Mouse (Mus musculus): ENCODE results near the gene Cdk14. TPM values are rescaled to one million over a fixed set of nuclear protein-coding genes. Genes with fewer than 3 reads are reported as not detected.

The Cdk14 gene
- polyA plus RNA-seq, 1 experiment from 2014 or later, result 6.9 TPM

DNA sequence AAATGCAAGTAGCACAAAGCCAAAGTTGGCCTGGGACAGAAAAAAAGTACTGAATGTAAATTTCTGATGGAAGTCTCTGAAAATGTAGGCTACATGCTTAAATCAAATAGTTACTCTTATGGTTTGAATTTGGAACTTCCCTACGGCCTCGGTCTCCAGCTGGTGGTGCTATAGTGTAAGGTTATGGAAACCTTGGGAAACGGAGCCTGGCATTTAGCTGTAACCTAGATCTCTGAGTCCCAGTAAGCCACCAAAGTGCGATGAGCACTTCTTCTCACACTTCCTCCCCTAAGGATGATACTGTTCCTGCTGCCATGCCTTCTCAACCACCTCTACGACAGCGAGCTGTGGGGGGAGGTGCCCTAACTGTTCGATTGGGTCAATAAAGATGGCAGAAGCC, 464.1 kb downstream of the Cdk14 start:
- no peak overlapping the region for H3K27ac ChIP-seq (ENCODE audit: low read depth, low read length)
- no peaks in the 10 kb centered on the region for H3K4me1 ChIP-seq (replicated peaks; ENCODE audit: control insufficient read depth, insufficient read depth, low read length)
- no peaks in the 10 kb centered on the region for H3K36me3 ChIP-seq (ENCODE audit: control insufficient read depth, insufficient read depth, low read length)
- H3K4me3 ChIP-seq (ENCODE audit: low read depth, low read length), result no peak overlapping the region
- H3K9me3 ChIP-seq (ENCODE audit: control insufficient read depth, low read length), result no peaks in the 10 kb centered on the region
- H3K27me3 ChIP-seq (replicated peaks; ENCODE audit: control insufficient read depth, insufficient read depth, low read length), result no peaks in the 10 kb centered on the region
- no peak overlapping the region for H3K4me2 ChIP-seq
- DNase-seq (ENCODE audit: low spot score), result no peak
- no peak for ATAC-seq (replicated peaks; ENCODE audit: low FRiP score)
- H3K9ac ChIP-seq (ENCODE audit: low read depth, low read length), result no peak overlapping the region
- 71% methylated on average over 7 of the region's 7 CpGs for WGBS

DNA sequence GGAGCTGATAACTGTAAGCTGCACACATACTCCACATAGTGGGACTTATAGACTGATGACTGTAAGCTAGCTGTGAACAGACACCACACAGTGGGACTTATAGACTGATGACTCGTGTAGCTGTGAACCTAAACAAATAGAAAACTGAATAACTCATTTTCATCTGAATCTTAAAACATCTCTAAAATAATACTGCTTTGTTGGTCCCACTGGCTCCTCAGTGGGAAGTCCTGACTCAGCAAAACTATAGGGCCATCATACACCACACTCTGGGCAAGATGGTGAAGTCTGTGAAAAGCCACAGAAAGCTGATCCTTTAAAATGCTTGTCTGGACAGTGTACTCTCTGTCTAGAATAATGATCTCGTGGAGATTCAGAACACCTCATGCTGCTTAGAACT, 464.7 kb downstream of the Cdk14 start:
- Histone ChIP-seq H3K4me1 (replicated peaks; ENCODE audit: control insufficient read depth, insufficient read depth, low read length) (no peaks in the 10 kb centered on the region), H3K27me3 (replicated peaks; ENCODE audit: control insufficient read depth, insufficient read depth, low read length) (no peaks in the 10 kb centered on the region), H3K9ac (ENCODE audit: low read depth, low read length) (no peak overlapping the region), H3K9me3 (ENCODE audit: control insufficient read depth, low read length) (no peaks in the 10 kb centered on the region), H3K4me2 (no peak overlapping the region), H3K36me3 (ENCODE audit: control insufficient read depth, insufficient read depth, low read length) (no peaks in the 10 kb centered on the region), H3K4me3 (ENCODE audit: low read depth, low read length) (no peak overlapping the region), H3K27ac (ENCODE audit: low read depth, low read length) (no peak overlapping the region)
- ATAC-seq (replicated peaks; ENCODE audit: low FRiP score), result no peak
- no peak for DNase-seq (ENCODE audit: low spot score)
- 71% methylated on average over 2 of the region's 2 CpGs for WGBS

DNA sequence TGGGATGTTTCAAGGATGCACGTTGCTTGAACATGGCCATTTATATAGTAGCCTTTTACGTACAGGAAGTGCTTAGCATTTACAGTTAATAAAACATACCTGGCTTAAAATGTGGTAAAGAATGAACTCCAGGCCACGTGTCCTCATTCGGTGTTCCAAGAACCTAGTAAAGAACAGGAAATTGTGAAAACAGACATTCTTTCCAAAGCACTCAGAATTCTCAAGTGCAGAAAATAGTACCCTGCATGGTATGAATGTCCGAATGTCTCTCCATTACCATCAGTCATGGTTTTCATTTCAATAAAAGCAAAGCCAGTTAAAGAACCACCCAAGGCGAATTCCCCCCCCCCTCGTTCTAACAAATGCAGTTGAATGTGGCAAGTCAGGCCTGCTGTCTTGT, 470.7 kb downstream of the Cdk14 start:
- Histone ChIP-seq H3K9me3 (ENCODE audit: control insufficient read depth, low read length) (no peaks in the 10 kb centered on the region), H3K4me2 (no peak overlapping the region), H3K27ac (ENCODE audit: low read depth, low read length) (no peak overlapping the region), H3K36me3 (ENCODE audit: control insufficient read depth, insufficient read depth, low read length) (no peaks in the 10 kb centered on the region), H3K27me3 (replicated peaks; ENCODE audit: control insufficient read depth, insufficient read depth, low read length) (no peaks in the 10 kb centered on the region), H3K4me1 (replicated peaks; ENCODE audit: control insufficient read depth, insufficient read depth, low read length) (no peaks in the 10 kb centered on the region), H3K4me3 (ENCODE audit: low read depth, low read length) (no peak overlapping the region), H3K9ac (ENCODE audit: low read depth, low read length) (no peak overlapping the region)
- DNase-seq (ENCODE audit: low spot score) (no peak), ATAC-seq (replicated peaks; ENCODE audit: low FRiP score) (no peak)
- WGBS, result 64% methylated on average over 7 of the region's 7 CpGs

DNA sequence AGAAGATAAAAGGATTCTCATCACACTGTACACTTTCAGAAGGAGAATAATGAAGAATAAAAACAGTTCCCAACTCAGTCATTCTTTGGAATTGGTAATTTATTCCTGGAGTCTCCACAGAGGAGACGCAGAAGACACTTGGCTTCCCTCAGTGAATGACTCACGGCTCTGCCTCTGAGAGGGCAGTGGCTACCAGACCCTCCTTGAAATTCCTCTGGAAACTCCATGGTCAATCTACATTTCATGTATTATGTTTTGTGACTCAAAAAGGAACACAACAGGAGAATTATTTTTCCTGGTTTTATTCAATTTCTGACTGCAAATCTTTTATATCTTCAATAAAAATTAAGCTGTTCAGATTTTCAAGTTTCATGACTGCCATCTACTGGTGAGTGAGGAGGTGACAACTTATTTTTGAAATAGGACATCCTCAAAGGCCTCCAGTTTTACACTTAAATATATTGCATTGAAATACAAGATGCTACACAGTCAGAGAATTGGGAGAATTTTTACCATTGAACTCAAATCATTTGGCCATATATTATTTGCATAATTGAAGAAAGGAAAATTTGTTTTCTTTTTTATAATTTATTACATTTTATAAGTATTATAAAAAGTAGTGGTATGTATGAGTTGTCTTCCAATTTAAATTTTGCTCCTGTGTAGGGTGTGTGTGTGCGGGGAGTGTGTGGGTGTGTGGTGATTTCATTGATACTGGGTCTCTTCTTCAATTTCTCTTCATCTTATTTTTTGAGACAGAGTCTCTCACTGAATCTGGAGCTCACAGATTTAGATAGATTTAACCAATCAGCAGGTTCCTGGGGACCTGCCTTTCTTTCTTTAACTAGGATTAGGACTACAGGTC, 471.8 kb downstream of the Cdk14 start:
- no peak overlapping the region for H3K27ac ChIP-seq (ENCODE audit: low read depth, low read length)
- no peaks in the 10 kb centered on the region for H3K4me1 ChIP-seq (replicated peaks; ENCODE audit: control insufficient read depth, insufficient read depth, low read length)
- no peaks in the 10 kb centered on the region for H3K36me3 ChIP-seq (ENCODE audit: control insufficient read depth, insufficient read depth, low read length)
- 67% methylated on average over 3 of the region's 3 CpGs for WGBS
- no peak overlapping the region for H3K4me2 ChIP-seq
- H3K9me3 ChIP-seq (ENCODE audit: control insufficient read depth, low read length), result no peaks in the 10 kb centered on the region
- H3K4me3 ChIP-seq (ENCODE audit: low read depth, low read length), result no peak overlapping the region
- DNase-seq (ENCODE audit: low spot score) (no peak), ATAC-seq (replicated peaks; ENCODE audit: low FRiP score) (no peak)
- no peak overlapping the region for H3K9ac ChIP-seq (ENCODE audit: low read depth, low read length)
- H3K27me3 ChIP-seq (replicated peaks; ENCODE audit: control insufficient read depth, insufficient read depth, low read length), result no peaks in the 10 kb centered on the region

DNA sequence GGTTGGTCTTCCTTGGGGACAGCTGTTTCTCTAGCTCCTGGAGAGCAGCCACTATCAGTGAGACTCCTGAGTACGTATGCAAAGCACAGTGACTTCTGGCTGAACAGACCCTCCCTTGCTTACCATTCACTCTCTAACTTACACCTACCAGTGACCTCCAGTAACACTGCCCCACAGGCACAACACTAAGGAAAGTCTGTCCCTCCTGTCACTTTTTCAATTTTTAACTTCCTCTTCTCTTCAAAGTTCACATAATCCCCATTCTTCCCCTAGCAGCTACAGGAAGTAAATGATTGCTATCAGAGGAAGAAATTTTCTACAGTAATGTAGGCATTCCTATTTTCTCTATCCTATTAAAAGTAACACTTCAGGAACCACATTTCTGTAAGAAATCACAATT, 485.0 kb downstream of the Cdk14 start:
- no peak for DNase-seq (ENCODE audit: low spot score)
- Histone ChIP-seq H3K27ac (ENCODE audit: low read depth, low read length) (no peak overlapping the region), H3K4me3 (ENCODE audit: low read depth, low read length) (no peak overlapping the region), H3K4me1 (replicated peaks; ENCODE audit: control insufficient read depth, insufficient read depth, low read length) (no peaks in the 10 kb centered on the region), H3K9me3 (ENCODE audit: control insufficient read depth, low read length) (no peaks in the 10 kb centered on the region), H3K27me3 (replicated peaks; ENCODE audit: control insufficient read depth, insufficient read depth, low read length) (no peaks in the 10 kb centered on the region), H3K9ac (ENCODE audit: low read depth, low read length) (no peak overlapping the region), H3K36me3 (ENCODE audit: control insufficient read depth, insufficient read depth, low read length) (no peaks in the 10 kb centered on the region), H3K4me2 (no peak overlapping the region)
- 35% methylated on average over 1 of the region's 1 CpGs for WGBS
- ATAC-seq (replicated peaks; ENCODE audit: low FRiP score), result no peak

DNA sequence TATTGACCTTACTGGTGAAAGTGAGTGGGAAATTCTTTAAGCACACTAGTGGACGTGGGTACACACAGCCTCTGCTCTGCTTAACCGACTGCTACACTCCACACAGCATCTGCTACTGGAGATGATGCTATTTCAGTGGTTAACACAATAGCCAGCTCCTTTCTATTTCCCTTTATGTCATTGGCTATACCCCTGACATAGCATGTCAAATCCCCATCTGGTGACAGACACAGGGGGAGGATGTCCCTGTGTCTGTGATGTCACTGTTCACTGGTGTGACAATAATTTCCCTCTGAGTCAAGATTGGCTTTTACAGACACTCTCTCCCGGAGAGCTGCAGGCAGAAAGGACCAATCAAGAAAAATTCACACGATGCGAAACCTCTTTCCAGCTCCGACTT, 485.6 kb downstream of the Cdk14 start:
- no peak overlapping the region for H3K9ac ChIP-seq (ENCODE audit: low read depth, low read length)
- H3K27me3 ChIP-seq (replicated peaks; ENCODE audit: control insufficient read depth, insufficient read depth, low read length), result no peaks in the 10 kb centered on the region
- no peak for ATAC-seq (replicated peaks; ENCODE audit: low FRiP score)
- no peak overlapping the region for H3K27ac ChIP-seq (ENCODE audit: low read depth, low read length)
- H3K9me3 ChIP-seq (ENCODE audit: control insufficient read depth, low read length), result no peaks in the 10 kb centered on the region
- DNase-seq (ENCODE audit: low spot score), result no peak
- H3K4me1 ChIP-seq (replicated peaks; ENCODE audit: control insufficient read depth, insufficient read depth, low read length), result no peaks in the 10 kb centered on the region
- WGBS, result 79% methylated on average over 6 of the region's 6 CpGs
- H3K36me3 ChIP-seq (ENCODE audit: control insufficient read depth, insufficient read depth, low read length), result no peaks in the 10 kb centered on the region
- no peak overlapping the region for H3K4me3 ChIP-seq (ENCODE audit: low read depth, low read length)
- no peak overlapping the region for H3K4me2 ChIP-seq

DNA sequence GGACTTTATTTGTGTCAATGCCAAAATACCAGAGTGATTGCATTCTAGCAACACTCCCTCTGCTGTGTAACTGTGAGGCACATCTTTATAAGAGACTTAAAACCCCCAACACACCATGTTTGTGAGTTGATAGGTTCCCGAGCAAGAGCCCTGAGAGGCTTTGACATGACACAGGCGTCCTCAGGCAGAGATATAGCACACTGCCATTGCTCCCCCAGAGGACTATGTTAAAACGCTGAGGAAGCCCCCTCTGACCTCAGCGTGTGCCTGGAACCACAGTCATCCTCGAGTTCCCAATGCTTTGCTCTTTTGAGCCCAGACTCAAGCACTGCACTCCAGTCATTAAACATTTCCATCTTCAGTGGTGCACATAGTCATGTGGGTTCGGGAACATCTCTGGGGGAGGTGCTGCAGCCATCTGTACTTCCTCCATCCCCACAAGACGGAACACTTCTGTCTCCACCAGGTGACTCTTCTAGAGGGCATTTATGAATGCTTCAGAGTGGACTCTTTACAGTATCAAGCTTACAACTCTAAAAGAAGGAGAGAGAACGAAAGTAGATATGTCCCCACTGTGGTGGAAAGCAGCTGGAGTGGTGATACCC, 488.5 kb downstream of the Cdk14 start:
- DNase-seq (ENCODE audit: low spot score), result no peak
- Histone ChIP-seq H3K27ac (ENCODE audit: low read depth, low read length) (no peak overlapping the region), H3K4me1 (replicated peaks; ENCODE audit: control insufficient read depth, insufficient read depth, low read length) (no peaks in the 10 kb centered on the region), H3K4me3 (ENCODE audit: low read depth, low read length) (no peak overlapping the region), H3K9me3 (ENCODE audit: control insufficient read depth, low read length) (no peaks in the 10 kb centered on the region), H3K36me3 (ENCODE audit: control insufficient read depth, insufficient read depth, low read length) (no peaks in the 10 kb centered on the region), H3K27me3 (replicated peaks; ENCODE audit: control insufficient read depth, insufficient read depth, low read length) (no peaks in the 10 kb centered on the region), H3K9ac (ENCODE audit: low read depth, low read length) (no peak overlapping the region), H3K4me2 (no peak overlapping the region)
- no peak for ATAC-seq (replicated peaks; ENCODE audit: low FRiP score)
- WGBS, result 61% methylated on average over 8 of the region's 8 CpGs

DNA sequence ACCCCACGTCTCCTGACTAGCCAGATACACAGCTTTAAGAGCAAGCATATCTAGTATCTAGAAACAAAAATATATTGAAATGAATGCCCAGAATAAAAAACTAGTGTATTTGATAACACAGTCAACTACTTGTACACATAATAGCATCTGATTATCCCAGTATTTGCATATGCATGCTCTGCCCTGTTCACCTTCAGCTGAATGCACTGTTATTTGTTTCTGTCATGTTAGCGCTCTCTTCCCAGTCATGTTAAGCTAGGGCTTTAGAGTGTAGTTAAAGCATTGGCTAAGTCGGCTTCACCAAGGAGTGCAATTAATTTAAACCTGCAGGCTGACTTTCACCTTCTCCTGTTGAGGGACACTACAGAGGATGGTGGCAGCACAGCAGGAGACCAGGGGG, 490.5 kb downstream of the Cdk14 start:
- Histone ChIP-seq H3K4me3 (ENCODE audit: low read depth, low read length) (no peak overlapping the region), H3K27ac (ENCODE audit: low read depth, low read length) (no peak overlapping the region), H3K27me3 (replicated peaks; ENCODE audit: control insufficient read depth, insufficient read depth, low read length) (no peaks in the 10 kb centered on the region), H3K9me3 (ENCODE audit: control insufficient read depth, low read length) (no peaks in the 10 kb centered on the region), H3K9ac (ENCODE audit: low read depth, low read length) (no peak overlapping the region), H3K36me3 (ENCODE audit: control insufficient read depth, insufficient read depth, low read length) (no peaks in the 10 kb centered on the region), H3K4me1 (replicated peaks; ENCODE audit: control insufficient read depth, insufficient read depth, low read length) (no peaks in the 10 kb centered on the region), H3K4me2 (no peak overlapping the region)
- ATAC-seq (replicated peaks; ENCODE audit: low FRiP score), result no peak
- no peak for DNase-seq (ENCODE audit: low spot score)
- WGBS, result 81% methylated on average over 3 of the region's 3 CpGs

DNA sequence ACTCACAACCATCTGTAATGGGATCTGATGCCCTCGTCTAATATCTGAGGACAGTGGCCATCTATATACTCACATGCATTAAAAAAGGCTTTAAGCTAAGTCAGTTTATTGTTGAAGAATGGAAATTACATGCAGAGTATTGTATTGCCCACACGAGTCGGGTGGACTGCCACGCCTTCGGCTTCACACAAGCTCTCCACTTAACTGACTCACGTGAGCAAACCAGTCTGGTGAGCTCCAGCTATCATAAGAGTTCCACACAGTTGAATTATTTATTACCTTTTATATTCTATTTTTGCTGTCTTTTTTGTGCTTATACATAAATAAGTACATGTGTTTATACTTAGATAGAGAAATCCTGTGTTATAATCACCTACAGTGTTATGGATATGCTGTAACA, 495.2 kb downstream of the Cdk14 start:
- Histone ChIP-seq H3K4me2 (no peak overlapping the region), H3K27me3 (replicated peaks; ENCODE audit: control insufficient read depth, insufficient read depth, low read length) (no peaks in the 10 kb centered on the region), H3K4me1 (replicated peaks; ENCODE audit: control insufficient read depth, insufficient read depth, low read length) (no peaks in the 10 kb centered on the region), H3K27ac (ENCODE audit: low read depth, low read length) (no peak overlapping the region), H3K4me3 (ENCODE audit: low read depth, low read length) (no peak overlapping the region), H3K36me3 (ENCODE audit: control insufficient read depth, insufficient read depth, low read length) (no peaks in the 10 kb centered on the region), H3K9ac (ENCODE audit: low read depth, low read length) (no peak overlapping the region), H3K9me3 (ENCODE audit: control insufficient read depth, low read length) (no peaks in the 10 kb centered on the region)
- WGBS, result 88% methylated on average over 6 of the region's 6 CpGs
- no peak for DNase-seq (ENCODE audit: low spot score)
- ATAC-seq (replicated peaks; ENCODE audit: low FRiP score), result no peak
